Mouse (Mus musculus) CH12.LX (cell line): ENCODE data around the gene Zdhhc13.

ENCODE experiments used
- CTCF ChIP-seq, 2 experiments: IDR thresholded peaks in 1 of 2; conservative IDR thresholded peaks in 1 of 2; 2 replicates each; pipeline ENCODE4 v1.5.1; 2011 to 2012; ENCODE audit warnings: low read depth in 2 of 2, low read length in 2 of 2, improper control_type of control experiment in 1 of 2, inconsistent platforms in 1 of 2, mild to moderate bottlenecking in 1 of 2, moderate library complexity in 1 of 2
- E2F4 ChIP-seq: IDR thresholded peaks from 2 replicates; pipeline ENCODE4 v1.6.1; 2011; ENCODE audit warnings: low read depth, low read length, improper control_type of control experiment; ENCODE audit not compliant: insufficient replicate concordance
- MAFK ChIP-seq: IDR thresholded peaks from 2 replicates; pipeline ENCODE4 v1.6.1; 2011; ENCODE audit warnings: low read length, improper control_type of control experiment; ENCODE audit not compliant: insufficient replicate concordance
- MXI1 ChIP-seq: IDR thresholded peaks from 2 replicates; pipeline ENCODE4 v1.6.1; 2011; ENCODE audit warnings: mild to moderate bottlenecking, low read depth, low read length, improper control_type of control experiment
- NRF1 ChIP-seq: IDR thresholded peaks from 2 replicates; pipeline ENCODE4 v1.6.1; 2014; ENCODE audit warnings: low read depth, mild to moderate bottlenecking, inconsistent platforms, low read length, improper control_type of control experiment, moderate library complexity
- ZC3H11A ChIP-seq: IDR thresholded peaks from 2 replicates; pipeline ENCODE4 v1.6.1; 2012; ENCODE audit warnings: low read depth, mild to moderate bottlenecking, inconsistent platforms, low read length, improper control_type of control experiment

- TF ChIP-seq E2F4 = no peak
- no peak for TF ChIP-seq CTCF (conservative IDR thresholded peaks at IDR 0.05 in 1 of 2, IDR thresholded peaks at IDR 0.05 in 1 of 2; ENCODE audit: low read depth in 2 of 2, low read length in 2 of 2)
- TF ChIP-seq NRF1 = no peak
- no peak for TF ChIP-seq ZC3H11A
- TF ChIP-seq MAFK = no peak
- no peak for TF ChIP-seq MXI1
Measured at GRCm38 (mm10) chr7:48836949-48837348, 48.1 kb downstream of the Zdhhc13 start.
